Mouse (Mus musculus): ENCODE measurements around the gene Rbks.

DNA sequence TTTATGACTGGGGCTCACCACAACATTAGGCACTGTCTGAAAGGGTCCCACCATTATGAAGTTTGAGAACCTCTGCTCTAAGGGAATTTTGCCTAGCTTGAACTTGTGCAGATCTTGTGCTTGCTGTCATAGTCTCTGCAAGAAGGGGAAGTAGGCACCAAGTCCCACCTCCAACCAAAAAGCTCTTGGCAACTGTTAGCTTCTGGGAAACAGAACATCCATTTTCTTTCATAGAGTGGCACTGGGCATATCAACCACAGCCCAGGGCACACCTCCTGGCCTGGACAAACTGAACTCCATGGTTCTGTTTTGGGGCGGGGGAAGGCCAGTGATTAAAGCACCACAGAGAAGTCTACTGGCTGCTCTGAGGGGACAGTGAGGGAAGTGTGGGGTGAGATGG lies 86.2 kb downstream of the Rbks start:
- no peak for TF ChIP-seq CTCF (IDR thresholded peaks at IDR 0.05; ENCODE audit: extremely low read depth, insufficient read depth, low read length)
- TF ChIP-seq POLR2A (IDR thresholded peaks at IDR 0.05; ENCODE audit: extremely low read depth, insufficient read depth, low read length) = no peak
